Comparison of ENCODE assay signal across 9 mouse cellular contexts in genomic region chr4:128776568-128777289, GRCm38 (mm10). TPM values are rescaled to one million over a fixed set of nuclear protein-coding genes. Genes with fewer than 3 reads are reported as not detected.
A peak's percentile ranks its signal among the peaks of the same experiment; 100 is the strongest.
DNase-seq lines count a peak whose midpoint lies in the region; ATAC-seq lines count a peak whose summit lies in the region.
"Had no signal": no experiment of that assay in that cellular context is flagged by ENCODE, and none has a peak within 500 bp of the region (broad histone marks: within the 10 kb centered on the region; RNA-seq: fewer than 3 reads in every experiment).

No protein-coding gene starts in this region.

- H3K36me3 ChIP-seq in hindbrain, embryonic 15.5 days: peaks cover 66% of the 10 kb centered on the region

- no peak overlapping the region for H3K4me2 ChIP-seq in hindbrain, embryonic 15.5 days

- H3K9ac ChIP-seq in hindbrain, embryonic 15.5 days: no peak overlapping the region

- peak; percentile 77 for DNase-seq in NIH3T3 (ENCODE audit: low read depth)
- peak; percentile 91 to 96 for DNase-seq in cerebellum, postnatal 10 days
- DNase-seq in frontal cortex, postnatal 36 days (ENCODE audit: low spot score in 2 of 2): peak; percentile 58 to 70
- DNase-seq in left cerebral cortex, adult 11 months (ENCODE audit: low spot score): peak; percentile 55
- DNase-seq in lung, postnatal 4 days: peak; percentile 74 to 85
- DNase-seq in right cerebral cortex, postnatal 10 days (ENCODE audit: low spot score in 2 of 2): peak; percentile 71 to 81
- DNase-seq in urinary bladder, postnatal 14 days (ENCODE audit: low spot score): peak; percentile 81

- no peaks in the 10 kb centered on the region for H3K9me3 ChIP-seq in hindbrain, embryonic 15.5 days

- H3K4me1 ChIP-seq in hindbrain, embryonic 15.5 days (replicated peaks): no peaks in the 10 kb centered on the region

- no peaks in the 10 kb centered on the region for H3K27me3 ChIP-seq in hindbrain, embryonic 15.5 days

- WGBS in hindbrain, embryonic 15.5 days: 44% methylated on average over 20 of the region's 20 CpGs

- ATAC-seq in hindbrain, embryonic 15.5 days (ENCODE audit: low FRiP score, low read depth): peak; percentile 68

- no peak overlapping the region for H3K4me3 ChIP-seq in hindbrain, embryonic 15.5 days

- no peak overlapping the region for H3K27ac ChIP-seq in hindbrain, embryonic 15.5 days (replicated peaks)
- H3K27ac ChIP-seq: macrophage had no signal

RNA-seq across cellular contexts. Expression of gene A3galt2, which starts 21.6 kb away (rescaled TPM):
- polyA plus RNA-seq in hindbrain, embryonic 15.5 days (2015; fragmentation: Nextera tagmentation; extraction: Ambion mirVana): 0.18 and 0.24 TPM in 2 replicates
- polyA plus RNA-seq: macrophage had no signal

RNA-seq across cellular contexts. Expression of gene Zfp362, which starts 29.1 kb away (rescaled TPM):
- polyA plus RNA-seq in hindbrain, embryonic 15.5 days (2015; fragmentation: Nextera tagmentation; extraction: Ambion mirVana): 33.6 and 36.7 TPM in 2 replicates
